Mouse (Mus musculus) intestine, postnatal 0 days (tissue): ENCODE measurements around the gene H3f3b. TPM values are rescaled to one million over a fixed set of nuclear protein-coding genes. Genes with fewer than 3 reads are reported as not detected.
A peak's percentile ranks its signal among the peaks of the same experiment; 100 is the strongest.

Source experiments
- ATAC-seq: fragments of 200-750 bp; cut with Nextera tagmentation; 2 replicates; pipeline ENCODE4 v1.8.0; 2017; ENCODE audit warnings: mild to moderate bottlenecking, moderate TSS enrichment, moderate library complexity
- H3K27ac ChIP-seq: fragments of 300-500 bp; sonication (generic); 2 replicates; pipeline ENCODE4 v1.5.1; 2014; ENCODE audit warnings: mild to moderate bottlenecking, low read depth, low read length, moderate library complexity
- H3K27me3 ChIP-seq: fragments of 300-500 bp; sonication (generic); replicated peaks from 2 replicates; pipeline ENCODE4 v1.6.1; 2014; ENCODE audit warnings: low read length, mixed read lengths; ENCODE audit not compliant: control insufficient read depth, insufficient read depth
- H3K36me3 ChIP-seq: fragments of 300-500 bp; sonication (generic); 2 replicates; pipeline ENCODE4 v1.6.1; 2014; ENCODE audit warnings: mild to moderate bottlenecking, moderate library complexity; ENCODE audit not compliant: control insufficient read depth, insufficient read depth
- H3K4me1 ChIP-seq: fragments of 300-500 bp; sonication (generic); replicated peaks from 2 replicates; pipeline ENCODE4 v1.6.1; 2014; ENCODE audit warnings: antibody characterized with exemption, low read length, mixed read lengths; ENCODE audit not compliant: control insufficient read depth, insufficient read depth
- H3K4me2 ChIP-seq: fragments of 300-500 bp; sonication (generic); replicated peaks from 2 replicates; pipeline ENCODE4 v1.6.1; 2014; ENCODE audit warnings: low read depth, mild to moderate bottlenecking, moderate library complexity
- H3K4me3 ChIP-seq: fragments of 300-500 bp; sonication (generic); 2 replicates; pipeline ENCODE4 v1.5.1; 2014; ENCODE audit warnings: low read depth, low read length
- H3K9ac ChIP-seq: fragments of 300-500 bp; sonication (generic); 2 replicates; pipeline ENCODE4 v1.6.1; 2014; ENCODE audit warnings: mild to moderate bottlenecking, low read depth, low read length
- H3K9me3 ChIP-seq: fragments of 300-500 bp; sonication (generic); 2 replicates; pipeline ENCODE4 v1.6.1; 2016; ENCODE audit warnings: mixed run types; ENCODE audit not compliant: control insufficient read depth
- CTCF ChIP-seq: sonication (generic); IDR thresholded peaks from 2 replicates; pipeline ENCODE4 v1.5.1; 2016; ENCODE audit warnings: low read depth, mild to moderate bottlenecking, control low read depth, antibody characterized with exemption, moderate library complexity
- WGBS: fragments of 180-500 bp; shearing (Covaris S2); extraction: QIAGEN DNeasy Blood & Tissue Kit; methylation state at CpG from one replicate; pipeline ENCODE4 v1.1.7; 2014; 5-methylcytosine and 5-hydroxymethylcytosine counted together
- polyA plus RNA-seq: library from polyadenylated mRNA; unstranded; fragments of >200 nt; fragmentation: Nextera tagmentation; extraction: Ambion mirVana; gene quantifications from 2 replicates; pipeline ENCODE4 v1.2.1, GENCODE M21; 2015

The H3f3b gene
- polyA plus RNA-seq, 1 experiment from 2014 or later = 1,144 TPM

GRCm38 (mm10) chr11:116071510-116071909 lies 43.7 kb upstream of the H3f3b start:
- H3K9ac ChIP-seq = no peak overlapping the region
- no peaks in the 10 kb centered on the region for H3K36me3 ChIP-seq
- H3K4me2 ChIP-seq = no peak overlapping the region
- H3K4me3 ChIP-seq = no peak overlapping the region
- no peak for ATAC-seq
- H3K27ac ChIP-seq = no peak overlapping the region
- no peaks in the 10 kb centered on the region for H3K27me3 ChIP-seq
- no peaks in the 10 kb centered on the region for H3K9me3 ChIP-seq
- WGBS = 63% methylated on average over 5 of the region's 5 CpGs
- no peaks in the 10 kb centered on the region; the same call in 1 of the 2 replicates for H3K4me1 ChIP-seq
- peak; percentile 56 for TF ChIP-seq CTCF

GRCm38 (mm10) chr11:116065345-116065744 lies 37.6 kb upstream of the H3f3b start:
- no peaks in the 10 kb centered on the region for H3K9me3 ChIP-seq
- 83% methylated on average over 12 of the region's 12 CpGs for WGBS
- peaks cover 3% of the 10 kb centered on the region for H3K36me3 ChIP-seq
- no peak overlapping the region for H3K4me2 ChIP-seq
- no peak overlapping the region for H3K9ac ChIP-seq
- ATAC-seq = no peak
- H3K27me3 ChIP-seq = no peaks in the 10 kb centered on the region
- 0 out of 2 replicates have a peak, but pooled peaks cover 2% of the 10 kb centered on the region for H3K4me1 ChIP-seq
- no peak overlapping the region for H3K27ac ChIP-seq
- no peak for TF ChIP-seq CTCF
- no peak overlapping the region for H3K4me3 ChIP-seq

GRCm38 (mm10) chr11:116064187-116064867 lies 36.6 kb upstream of the H3f3b start:
- no peaks in the 10 kb centered on the region for H3K27me3 ChIP-seq
- H3K4me2 ChIP-seq = no peak overlapping the region
- H3K9me3 ChIP-seq = no peaks in the 10 kb centered on the region
- no peak for TF ChIP-seq CTCF
- 65% methylated on average over 23 of the region's 23 CpGs for WGBS
- 0 out of 2 replicates have a peak, but pooled peaks cover 4% of the 10 kb centered on the region for H3K4me1 ChIP-seq
- H3K27ac ChIP-seq = no peak overlapping the region
- no peak for ATAC-seq
- H3K9ac ChIP-seq = no peak overlapping the region
- H3K36me3 ChIP-seq = peaks cover 13% of the 10 kb centered on the region
- H3K4me3 ChIP-seq = no peak overlapping the region

GRCm38 (mm10) chr11:116063562-116063961 lies 35.8 kb upstream of the H3f3b start:
- WGBS = 63% methylated on average over 13 of the region's 13 CpGs
- Histone ChIP-seq H3K27me3 (no peaks in the 10 kb centered on the region), H3K9ac (no peak overlapping the region), H3K27ac (no peak overlapping the region), H3K36me3 (peaks cover 20% of the 10 kb centered on the region), H3K4me1 (0 out of 2 replicates have a peak, but pooled peaks cover 4% of the 10 kb centered on the region), H3K4me3 (no peak overlapping the region), H3K9me3 (no peaks in the 10 kb centered on the region), H3K4me2 (no peak overlapping the region)
- no peak for TF ChIP-seq CTCF
- no peak for ATAC-seq

- peaks cover 31% of the 10 kb centered on the region for H3K36me3 ChIP-seq
- no peak overlapping the region for H3K27ac ChIP-seq
- no peak overlapping the region for H3K9ac ChIP-seq
- WGBS = 74% methylated on average over 8 of the region's 8 CpGs
- ATAC-seq = no peak
- H3K27me3 ChIP-seq = no peaks in the 10 kb centered on the region
- no peaks in the 10 kb centered on the region for H3K9me3 ChIP-seq
- H3K4me2 ChIP-seq = no peak overlapping the region
- 0 out of 2 replicates have a peak, but pooled peaks cover 4% of the 10 kb centered on the region for H3K4me1 ChIP-seq
- H3K4me3 ChIP-seq = no peak overlapping the region
- no peak for TF ChIP-seq CTCF
Measured at GRCm38 (mm10) chr11:116062521-116062920, 34.8 kb upstream of the H3f3b start.

GRCm38 (mm10) chr11:116061641-116062415 lies 34.1 kb upstream of the H3f3b start:
- Histone ChIP-seq H3K4me1 (0 out of 2 replicates have a peak, but pooled peaks cover 4% of the 10 kb centered on the region), H3K27ac (no peak overlapping the region), H3K36me3 (peaks cover 38% of the 10 kb centered on the region), H3K9me3 (no peaks in the 10 kb centered on the region), H3K4me3 (no peak overlapping the region), H3K4me2 (no peak overlapping the region), H3K9ac (no peak overlapping the region), H3K27me3 (no peaks in the 10 kb centered on the region)
- no peak for ATAC-seq
- 86% methylated on average over 13 of the region's 13 CpGs for WGBS
- TF ChIP-seq CTCF = no peak
